Mouse (Mus musculus) limb, embryonic 14.5 days (tissue): Measurements from ENCODE around the gene Arhgap15. TPM values are rescaled to one million over a fixed set of nuclear protein-coding genes. Genes with fewer than 3 reads are reported as not detected.

Source experiments
- ATAC-seq: fragments of 200-750 bp; cut with Nextera tagmentation; 2 replicates; pipeline ENCODE4 v1.8.0; 2017; ENCODE audit warnings: low read depth, moderate number of reproducible peaks, moderate TSS enrichment; ENCODE audit not compliant: low FRiP score
- DNase-seq: peaks from one replicate; pipeline ENCODE4 v3.0.0-alpha.2; 2015; ENCODE audit warnings: low spot score
- H3K27ac ChIP-seq: fragments of 300-500 bp; sonication (generic); replicated peaks from 2 replicates; pipeline ENCODE4 v1.5.1; 2014; ENCODE audit warnings: low read depth, mild to moderate bottlenecking, low read length, moderate library complexity, mixed read lengths
- H3K27me3 ChIP-seq: fragments of 300-500 bp; sonication (generic); 2 replicates; pipeline ENCODE4 v1.6.1; 2014; ENCODE audit warnings: low read length, mixed read lengths; ENCODE audit not compliant: control insufficient read depth, insufficient read depth
- H3K36me3 ChIP-seq: fragments of 300-500 bp; sonication (generic); 2 replicates; pipeline ENCODE4 v1.6.1; 2014; ENCODE audit warnings: mild to moderate bottlenecking, low read length, moderate library complexity, mixed read lengths; ENCODE audit not compliant: control insufficient read depth, insufficient read depth
- H3K4me1 ChIP-seq: fragments of 300-500 bp; sonication (generic); 2 replicates; pipeline ENCODE4 v1.6.1; 2014; ENCODE audit warnings: antibody characterized with exemption, low read length, mixed read lengths; ENCODE audit not compliant: control insufficient read depth, insufficient read depth
- H3K4me2 ChIP-seq: fragments of 300-500 bp; sonication (generic); replicated peaks from 2 replicates; pipeline ENCODE4 v1.6.1; 2014; ENCODE audit warnings: low read depth, mild to moderate bottlenecking, low read length, moderate library complexity; ENCODE audit not compliant: severe bottlenecking
- H3K4me3 ChIP-seq: fragments of 300-500 bp; sonication (generic); replicated peaks from 2 replicates; pipeline ENCODE4 v1.5.1; 2014; ENCODE audit warnings: low read length
- H3K9ac ChIP-seq: fragments of 300-500 bp; sonication (generic); 2 replicates; pipeline ENCODE4 v1.6.1; 2014; ENCODE audit warnings: mild to moderate bottlenecking, low read depth, low read length, moderate library complexity; ENCODE audit not compliant: severe bottlenecking
- H3K9me3 ChIP-seq: fragments of 300-500 bp; sonication (generic); 2 replicates; pipeline ENCODE4 v1.6.1; 2016; ENCODE audit warnings: low read length; ENCODE audit not compliant: control insufficient read depth
- POLR2A ChIP-seq: fragments of 200-500 bp; IDR thresholded peaks from 2 replicates; pipeline ENCODE4 v1.8.0; 2012; ENCODE audit warnings: inconsistent platforms, mild to moderate bottlenecking, moderate library complexity, borderline replicate concordance; ENCODE audit not compliant: insufficient read depth, insufficient read length; ENCODE audit errors: extremely low read depth
- WGBS: fragments of 180-500 bp; shearing (Covaris S2); extraction: QIAGEN DNeasy Blood & Tissue Kit; methylation state at CpG from one replicate; pipeline ENCODE4 v1.1.7; 2014; 5-methylcytosine and 5-hydroxymethylcytosine counted together
- polyA plus RNA-seq, 2 experiments: library from polyadenylated mRNA; depleted of rRNA in 1 of 2; stranded (reverse) in 1 of 2; unstranded in 1 of 2; fragments of >200 nt; fragmentation: Nextera tagmentation in 1 of 2; extraction: Ambion mirVana in 1 of 2; gene quantifications; 2 replicates each; pipeline versions ENCODE4 v1.2.1 to v1.2.3; 2012 to 2014

The Arhgap15 gene
- polyA plus RNA-seq, 2 experiments = 1.4 to 2.9 TPM

GRCm38 (mm10) chr2:44039522-44040203 is 291.0 kb downstream of the Arhgap15 start:
- Histone ChIP-seq H3K4me2 (no peak overlapping the region), H3K27me3 (no peaks in the 10 kb centered on the region), H3K4me3 (no peak overlapping the region), H3K27ac (no peak overlapping the region), H3K36me3 (no peaks in the 10 kb centered on the region), H3K9me3 (no peaks in the 10 kb centered on the region), H3K4me1 (no peaks in the 10 kb centered on the region; the same call in 1 of the 2 replicates), H3K9ac (no peak overlapping the region)
- DNase-seq (no peak), ATAC-seq (no peak)
- TF ChIP-seq POLR2A = no peak
- 88% methylated on average over 3 of the region's 3 CpGs for WGBS

DNA sequence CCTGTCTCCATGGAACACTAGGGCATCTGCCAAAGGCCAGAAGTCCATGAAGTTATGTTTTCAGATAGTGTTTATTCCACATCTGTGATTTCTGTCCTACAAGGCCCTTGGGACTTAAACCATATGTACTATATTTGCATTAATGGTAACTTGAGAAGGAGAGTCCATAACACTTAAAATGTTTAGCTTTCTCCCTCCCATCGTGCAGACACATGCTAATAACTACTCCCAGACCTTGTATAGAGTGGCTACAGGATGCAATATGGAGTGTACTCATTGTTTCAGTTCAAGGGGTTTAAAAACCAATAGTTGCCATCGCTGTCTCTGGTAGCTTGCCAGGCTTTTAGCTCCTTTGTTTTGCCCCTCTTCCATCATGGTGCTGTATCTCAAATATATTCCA is 295.5 kb downstream of the Arhgap15 start:
- no peak overlapping the region for H3K4me3 ChIP-seq
- DNase-seq (peak; percentile 51), ATAC-seq (no peak; the same call in 1 of the 2 replicates)
- H3K9ac ChIP-seq = no peak overlapping the region
- no peak for TF ChIP-seq POLR2A
- H3K27me3 ChIP-seq = no peaks in the 10 kb centered on the region
- H3K36me3 ChIP-seq = no peaks in the 10 kb centered on the region
- no peaks in the 10 kb centered on the region for H3K9me3 ChIP-seq
- H3K27ac ChIP-seq = no peak overlapping the region
- 31% methylated on average over 2 of the region's 2 CpGs for WGBS
- H3K4me1 ChIP-seq = no peaks in the 10 kb centered on the region; the same call in 1 of the 2 replicates
- no peak overlapping the region for H3K4me2 ChIP-seq

DNA sequence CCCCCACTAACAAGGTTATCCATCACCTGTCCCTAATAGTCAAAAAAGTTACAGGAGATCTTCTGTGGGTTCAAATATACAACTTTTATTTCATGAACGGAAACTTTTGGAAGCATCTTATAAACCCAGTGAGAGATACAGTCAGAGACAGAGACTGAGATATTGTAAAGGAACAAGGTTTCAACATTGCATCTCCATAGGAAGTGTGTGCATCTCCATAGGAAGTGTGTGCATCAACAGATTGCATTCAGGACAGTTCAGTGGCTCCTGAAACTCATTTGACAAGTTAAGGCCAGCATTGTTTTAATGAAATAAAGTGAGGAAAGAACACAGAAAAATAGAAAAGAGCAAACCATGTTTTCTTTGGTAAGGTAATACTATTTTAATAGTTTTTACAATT is 296.0 kb downstream of the Arhgap15 start:
- no peaks in the 10 kb centered on the region for H3K36me3 ChIP-seq
- H3K4me3 ChIP-seq = no peak overlapping the region
- H3K9me3 ChIP-seq = no peaks in the 10 kb centered on the region
- 82% methylated on average over 1 of the region's 1 CpGs for WGBS
- no peak overlapping the region for H3K4me2 ChIP-seq
- no peak for TF ChIP-seq POLR2A
- DNase-seq (no peak), ATAC-seq (no peak)
- H3K4me1 ChIP-seq = no peaks in the 10 kb centered on the region; the same call in 1 of the 2 replicates
- no peak overlapping the region for H3K9ac ChIP-seq
- H3K27me3 ChIP-seq = no peaks in the 10 kb centered on the region
- H3K27ac ChIP-seq = no peak overlapping the region

DNA sequence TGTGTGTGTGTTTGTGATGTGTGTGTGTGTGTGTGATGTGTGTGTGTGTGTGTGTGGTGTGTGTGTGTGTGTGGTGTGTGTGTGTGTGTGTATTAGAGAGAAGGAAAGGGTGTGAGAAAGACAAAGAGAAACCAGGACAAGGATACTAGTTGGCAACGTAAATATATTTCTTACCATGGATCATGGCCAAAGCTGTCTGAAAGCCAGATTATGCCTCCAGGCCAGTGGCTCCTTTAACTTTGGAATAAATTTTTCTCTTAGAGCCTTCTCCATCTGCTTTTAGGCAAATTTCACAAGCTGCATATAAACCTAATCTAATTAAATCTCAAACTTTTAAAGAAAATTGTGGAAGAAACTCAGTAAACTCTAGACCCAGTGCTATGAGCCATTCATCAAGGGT is 296.6 kb downstream of the Arhgap15 start:
- no peak overlapping the region for H3K4me3 ChIP-seq
- no peaks in the 10 kb centered on the region for H3K27me3 ChIP-seq
- H3K36me3 ChIP-seq = no peaks in the 10 kb centered on the region
- peak; percentile 52 for DNase-seq
- 56% methylated on average over 1 of the region's 1 CpGs for WGBS
- no peaks in the 10 kb centered on the region; the same call in 1 of the 2 replicates for H3K4me1 ChIP-seq
- no peaks in the 10 kb centered on the region for H3K9me3 ChIP-seq
- H3K27ac ChIP-seq = no peak overlapping the region
- TF ChIP-seq POLR2A = no peak
- no peak overlapping the region for H3K9ac ChIP-seq
- no peak for ATAC-seq
- no peak overlapping the region for H3K4me2 ChIP-seq

GRCm38 (mm10) chr2:44060306-44060705 is 311.7 kb downstream of the Arhgap15 start:
- H3K9ac ChIP-seq = no peak overlapping the region
- DNase-seq = no peak
- no peak for ATAC-seq
- WGBS = 53% methylated on average over 9 of the region's 9 CpGs
- H3K27ac ChIP-seq = no peak overlapping the region
- no peak for TF ChIP-seq POLR2A
- H3K4me1 ChIP-seq = no peaks in the 10 kb centered on the region
- H3K27me3 ChIP-seq = no peaks in the 10 kb centered on the region
- H3K9me3 ChIP-seq = no peaks in the 10 kb centered on the region
- no peaks in the 10 kb centered on the region for H3K36me3 ChIP-seq
- no peak overlapping the region for H3K4me3 ChIP-seq
- no peak overlapping the region for H3K4me2 ChIP-seq
